Mouse (Mus musculus): ENCODE measurements at regions not wholly inside any gene's neighbourhood (a gene's known extent, or its start where the extent isn't known, plus 50 kb on each side); places are given as distances from the start of the nearest gene placed in this dataset.
"Not testable (repeated sequence)": the region's sequence is repeated elsewhere in the genome, so short reads cannot be mapped to it uniquely, and the experiment has no call there.

GRCm38 (mm10) chr4:147231381-147231780, 74.1 kb upstream of the Zfp988 start:
- H3K4me3 ChIP-seq; ATAC-seq (ENCODE audit: low FRiP score, low read depth); H3K27me3 ChIP-seq (replicated peaks); H3K9ac ChIP-seq; H3K36me3 ChIP-seq; H3K4me2 ChIP-seq (replicated peaks); H3K4me1 ChIP-seq; H3K27ac ChIP-seq: not testable (repeated sequence)
- peaks cover 45% of the 10 kb centered on the region for H3K9me3 ChIP-seq
- WGBS = 90% methylated on average over 2 of the region's 2 CpGs

- 89% methylated on average over 3 of the region's 3 CpGs for WGBS
- H3K27me3 ChIP-seq (replicated peaks); H3K4me3 ChIP-seq; ATAC-seq (ENCODE audit: low FRiP score, low read depth); H3K4me2 ChIP-seq (replicated peaks); H3K9ac ChIP-seq; H3K4me1 ChIP-seq; H3K36me3 ChIP-seq; H3K27ac ChIP-seq: not testable (repeated sequence)
- H3K9me3 ChIP-seq = peaks cover 46% of the 10 kb centered on the region
Measured at GRCm38 (mm10) chr4:147231787-147232186, 73.7 kb upstream of the Zfp988 start.

GRCm38 (mm10) chr4:147232279-147232678, 73.2 kb upstream of the Zfp988 start:
- not testable (repeated sequence) for H3K27me3 ChIP-seq (replicated peaks); H3K4me2 ChIP-seq (replicated peaks); H3K27ac ChIP-seq; H3K9ac ChIP-seq; ATAC-seq (ENCODE audit: low FRiP score, low read depth); H3K36me3 ChIP-seq; H3K4me3 ChIP-seq; H3K4me1 ChIP-seq
- peaks cover 49% of the 10 kb centered on the region for H3K9me3 ChIP-seq
- WGBS = 90% methylated on average over 1 of the region's 1 CpGs

DNA sequence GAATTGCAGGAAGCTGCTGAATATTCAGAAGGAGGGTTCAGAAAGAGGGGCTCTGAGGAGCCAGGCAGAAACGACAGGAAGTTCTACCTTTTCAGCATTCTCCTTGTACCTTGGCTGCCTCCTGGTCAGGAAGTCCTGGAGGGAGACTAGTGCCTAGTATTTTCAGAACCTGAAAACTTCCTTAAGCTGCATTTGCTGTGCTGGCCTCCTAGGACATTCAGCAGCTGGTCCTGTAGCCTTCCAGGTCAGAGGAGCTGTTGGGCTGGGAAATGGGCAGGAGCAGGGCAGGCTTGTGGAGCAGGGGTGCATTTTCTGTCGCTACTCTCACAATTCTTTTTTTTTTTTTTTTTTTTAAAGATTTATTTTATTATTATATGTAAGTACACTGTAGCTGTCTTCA, 71.2 kb upstream of the Zfp988 start:
- H3K9ac ChIP-seq; H3K4me3 ChIP-seq; H3K4me2 ChIP-seq (replicated peaks); H3K4me1 ChIP-seq; H3K36me3 ChIP-seq; ATAC-seq (ENCODE audit: low FRiP score, low read depth); H3K27me3 ChIP-seq (replicated peaks); H3K27ac ChIP-seq: not testable (repeated sequence)
- 48% methylated on average over 2 of the region's 2 CpGs for WGBS
- peaks cover 52% of the 10 kb centered on the region for H3K9me3 ChIP-seq

DNA sequence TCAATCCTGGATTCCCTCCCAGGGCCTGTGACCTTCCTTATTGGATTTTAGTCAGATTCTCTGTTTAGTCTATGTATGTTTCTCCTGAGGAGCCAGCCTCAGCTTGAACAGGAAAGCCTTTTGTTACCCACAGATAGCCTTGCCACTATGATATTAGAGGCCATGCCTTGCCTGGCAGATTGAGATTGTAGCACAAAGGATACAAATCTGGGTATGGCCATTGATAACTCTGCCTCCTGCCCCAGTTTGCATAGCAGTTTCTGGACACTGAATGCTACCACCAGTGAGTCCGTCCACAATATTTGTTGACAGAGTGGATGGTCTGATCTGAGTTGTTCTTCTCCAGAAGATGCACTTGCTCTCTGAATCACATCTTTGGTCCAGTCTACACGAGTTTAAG, 70.0 kb upstream of the Zfp988 start:
- peaks cover 56% of the 10 kb centered on the region for H3K9me3 ChIP-seq
- H3K4me3 ChIP-seq; H3K27ac ChIP-seq; H3K4me1 ChIP-seq; H3K4me2 ChIP-seq (replicated peaks); H3K36me3 ChIP-seq; ATAC-seq (ENCODE audit: low FRiP score, low read depth); H3K27me3 ChIP-seq (replicated peaks); H3K9ac ChIP-seq: not testable (repeated sequence)
- WGBS = 61% methylated on average over 2 of the region's 2 CpGs

- not testable (repeated sequence) for H3K27me3 ChIP-seq (replicated peaks)
- 78% methylated on average over 4 of the region's 4 CpGs for WGBS
- ATAC-seq (ENCODE audit: low FRiP score, low read depth) = 0 out of 2 replicates have a peak, but pooled peaks have one; percentile 17
Measured at GRCm38 (mm10) chr4:147241315-147242182, 63.9 kb upstream of the Zfp988 start.

GRCm38 (mm10) chr4:147242183-147242477, 63.3 kb upstream of the Zfp988 start:
- no peak overlapping the region for H3K27ac ChIP-seq

More at GRCm38 (mm10) chr4:147241315-147242182, 63.9 kb upstream of the Zfp988 start:
- not testable (repeated sequence) for H3K4me2 ChIP-seq (replicated peaks); H3K36me3 ChIP-seq; H3K4me1 ChIP-seq; H3K27ac ChIP-seq; H3K4me3 ChIP-seq; H3K9ac ChIP-seq
- H3K9me3 ChIP-seq = peaks cover 35% of the 10 kb centered on the region

GRCm38 (mm10) chr4:147248541-147248940, 56.9 kb upstream of the Zfp988 start:
- not testable (repeated sequence) for ATAC-seq (ENCODE audit: low FRiP score, low read depth); H3K36me3 ChIP-seq
- 86% methylated on average over 1 of the region's 1 CpGs for WGBS

More at GRCm38 (mm10) chr4:147242183-147242477, 63.3 kb upstream of the Zfp988 start:
- ATAC-seq (ENCODE audit: low FRiP score, low read depth) = 0 out of 2 replicates have a peak, but pooled peaks have one; percentile 13
- H3K4me3 ChIP-seq = no peak overlapping the region
- peaks cover 32% of the 10 kb centered on the region for H3K9me3 ChIP-seq
- no peaks in the 10 kb centered on the region for H3K4me1 ChIP-seq
- H3K36me3 ChIP-seq = no peaks in the 10 kb centered on the region
- no peak overlapping the region for H3K9ac ChIP-seq
- H3K27me3 ChIP-seq (replicated peaks) = no peaks in the 10 kb centered on the region
- no peak overlapping the region for H3K4me2 ChIP-seq (replicated peaks)
- 93% methylated on average over 2 of the region's 2 CpGs for WGBS

More at GRCm38 (mm10) chr4:147248541-147248940, 56.9 kb upstream of the Zfp988 start:
- not testable (repeated sequence) for H3K4me1 ChIP-seq; H3K9ac ChIP-seq; H3K4me3 ChIP-seq; H3K27me3 ChIP-seq (replicated peaks); H3K27ac ChIP-seq; H3K4me2 ChIP-seq (replicated peaks)
- H3K9me3 ChIP-seq = peaks cover 19% of the 10 kb centered on the region
